Mouse (Mus musculus) forebrain, embryonic 16.5 days (tissue): ENCODE results near the gene Gpr171. TPM values are rescaled to one million over a fixed set of nuclear protein-coding genes. Genes with fewer than 3 reads are reported as not detected.
"Not testable (repeated sequence)": the region's sequence is repeated elsewhere in the genome, so short reads cannot be mapped to it uniquely, and the experiment has no call there.

Experiments used
- ATAC-seq: fragments of 200-750 bp; cut with Nextera tagmentation; 2 replicates; pipeline ENCODE4 v1.8.0; 2017; ENCODE audit warnings: mild to moderate bottlenecking, moderate library complexity
- H3K27ac ChIP-seq: fragments of 300-500 bp; sonication (generic); 2 replicates; pipeline ENCODE4 v1.5.1; 2014; ENCODE audit warnings: low read length, control low read depth
- H3K27me3 ChIP-seq: fragments of 300-500 bp; sonication (generic); replicated peaks from 2 replicates; pipeline ENCODE4 v1.6.1; 2014; ENCODE audit warnings: low read length; ENCODE audit not compliant: control insufficient read depth, insufficient read depth
- H3K36me3 ChIP-seq: fragments of 300-500 bp; sonication (generic); 2 replicates; pipeline ENCODE4 v1.6.1; 2014; ENCODE audit not compliant: control insufficient read depth, insufficient read depth
- H3K4me1 ChIP-seq: fragments of 300-500 bp; sonication (generic); replicated peaks from 2 replicates; pipeline ENCODE4 v1.6.1; 2014; ENCODE audit warnings: low read length; ENCODE audit not compliant: control insufficient read depth, insufficient read depth
- H3K4me2 ChIP-seq: fragments of 300-500 bp; sonication (generic); 2 replicates; pipeline ENCODE4 v1.6.1; 2014; ENCODE audit warnings: mild to moderate bottlenecking, low read length, control low read depth
- H3K4me3 ChIP-seq: fragments of 300-500 bp; sonication (generic); replicated peaks from 2 replicates; pipeline ENCODE4 v1.5.1; 2014; ENCODE audit warnings: mild to moderate bottlenecking, low read length, control low read depth
- H3K9ac ChIP-seq: fragments of 300-500 bp; sonication (generic); replicated peaks from 2 replicates; pipeline ENCODE4 v1.6.1; 2014; ENCODE audit warnings: low read depth, low read length, control low read depth
- H3K9me3 ChIP-seq: fragments of 300-500 bp; sonication (generic); 2 replicates; pipeline ENCODE4 v1.6.1; 2016; ENCODE audit warnings: low read length; ENCODE audit not compliant: control insufficient read depth
- WGBS: fragments of 180-500 bp; shearing (Covaris S2); extraction: QIAGEN DNeasy Blood & Tissue Kit; methylation state at CpG from one replicate; pipeline ENCODE4 v1.1.7; 2014; 5-methylcytosine and 5-hydroxymethylcytosine counted together
- polyA plus RNA-seq: library from polyadenylated mRNA; unstranded; fragments of >200 nt; fragmentation: Nextera tagmentation; extraction: Ambion mirVana; gene quantifications from 2 replicates; pipeline ENCODE4 v1.2.1, GENCODE M21; 2015

Gpr171 gene
- polyA plus RNA-seq, 1 experiment from 2014 or later, result 1.8 TPM

DNA sequence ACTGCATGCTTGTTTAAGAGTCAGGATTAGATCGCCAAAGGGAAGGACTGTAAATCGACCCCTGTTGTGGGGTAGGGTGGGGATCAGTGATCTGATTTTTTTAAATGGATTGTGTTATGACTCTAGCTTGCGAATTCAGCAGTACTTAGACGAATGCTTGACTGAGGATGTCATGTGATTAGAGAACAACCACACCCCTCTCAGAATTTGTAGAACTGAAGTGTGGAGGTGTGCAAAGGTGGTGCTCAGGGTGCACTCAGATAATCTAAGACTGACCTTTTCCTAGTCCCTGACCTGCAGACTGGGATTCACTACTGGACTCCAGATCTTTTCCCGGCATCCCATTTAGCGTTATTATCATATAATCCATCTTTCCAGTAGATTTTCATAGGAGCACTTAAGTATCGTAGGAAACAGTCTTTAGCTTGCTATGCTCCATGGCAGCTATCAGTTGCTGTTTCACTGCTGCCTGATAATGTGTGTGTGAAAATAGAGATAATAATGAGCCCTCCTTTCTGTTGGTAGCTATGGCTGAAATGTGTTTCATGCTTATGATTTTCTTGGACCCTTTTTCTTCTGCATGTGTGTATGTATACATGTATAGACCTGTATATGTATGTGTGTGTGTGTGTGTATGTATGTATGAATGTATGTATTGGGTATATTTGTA, 20.3 kb upstream of the Gpr171 start:
- Histone ChIP-seq H3K27ac (no peak overlapping the region), H3K9ac (no peak overlapping the region), H3K4me1 (no peaks in the 10 kb centered on the region), H3K4me2 (no peak overlapping the region), H3K9me3 (no peaks in the 10 kb centered on the region), H3K27me3 (no peaks in the 10 kb centered on the region), H3K4me3 (no peak overlapping the region), H3K36me3 (no peaks in the 10 kb centered on the region)
- WGBS, result 62% methylated on average over 7 of the region's 7 CpGs
- no peak for ATAC-seq

DNA sequence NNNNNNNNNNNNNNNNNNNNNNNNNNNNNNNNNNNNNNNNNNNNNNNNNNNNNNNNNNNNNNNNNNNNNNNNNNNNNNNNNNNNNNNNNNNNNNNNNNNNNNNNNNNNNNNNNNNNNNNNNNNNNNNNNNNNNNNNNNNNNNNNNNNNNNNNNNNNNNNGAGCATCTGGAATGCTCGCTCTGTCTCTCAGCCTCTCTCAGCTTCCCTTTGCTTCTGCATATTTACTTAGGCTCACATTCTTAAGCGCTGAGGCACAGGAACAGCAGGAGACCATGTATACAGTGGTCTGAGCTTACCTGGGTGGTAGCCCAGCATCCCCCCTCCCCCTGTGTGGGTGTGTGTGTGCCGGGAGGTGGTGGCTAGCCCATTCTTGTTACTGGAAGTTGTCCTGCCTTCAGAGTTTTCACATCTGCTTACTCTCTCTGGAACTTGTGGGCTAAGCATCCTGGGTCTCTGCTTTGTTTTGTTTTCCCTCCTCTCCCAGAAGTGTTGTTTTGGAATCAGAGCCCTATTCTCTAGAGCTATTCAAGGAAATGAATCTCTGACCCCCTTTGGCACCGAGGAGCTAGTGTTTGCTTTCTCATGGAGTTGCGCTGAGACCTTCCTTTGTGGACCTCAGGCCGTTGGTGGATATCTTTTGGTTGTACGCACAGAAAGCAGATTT, 19.6 kb upstream of the Gpr171 start:
- H3K36me3 ChIP-seq, result no peaks in the 10 kb centered on the region
- H3K27me3 ChIP-seq, result no peaks in the 10 kb centered on the region
- no peaks in the 10 kb centered on the region for H3K4me1 ChIP-seq
- no peak overlapping the region for H3K27ac ChIP-seq
- H3K9ac ChIP-seq, result no peak overlapping the region
- H3K4me2 ChIP-seq, result no peak overlapping the region
- H3K9me3 ChIP-seq, result no peaks in the 10 kb centered on the region
- peak; percentile 39 for ATAC-seq
- 39% methylated on average over 7 of the region's 7 CpGs for WGBS
- H3K4me3 ChIP-seq, result no peak overlapping the region

DNA sequence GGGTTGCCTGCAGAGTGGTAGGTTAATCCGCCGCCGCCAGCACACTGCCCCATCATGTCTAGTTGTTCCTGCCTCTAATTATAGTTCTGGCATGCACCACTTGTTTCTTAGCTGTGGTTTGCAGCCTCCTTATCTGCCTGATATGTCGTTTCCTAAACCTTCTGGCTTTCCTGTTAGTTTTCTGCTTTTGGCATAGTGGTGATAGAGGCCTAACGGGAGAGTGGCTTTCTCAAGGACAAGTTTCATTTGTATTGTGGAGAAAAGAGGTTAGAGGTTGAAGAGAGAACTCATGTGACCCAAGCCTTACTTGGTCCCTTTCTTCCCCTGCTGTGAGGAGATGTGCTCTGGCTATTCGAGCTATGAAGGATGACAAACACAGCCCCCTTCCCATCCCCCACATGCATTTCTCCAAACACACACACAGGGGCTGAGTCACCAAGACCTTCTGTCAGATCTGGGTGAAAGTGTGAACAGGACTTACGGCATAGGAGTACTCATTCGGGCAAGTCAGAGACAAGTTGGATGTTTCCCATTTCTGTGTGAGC, 12.4 kb upstream of the Gpr171 start:
- no peak for ATAC-seq
- WGBS, result 92% methylated on average over 8 of the region's 8 CpGs

DNA sequence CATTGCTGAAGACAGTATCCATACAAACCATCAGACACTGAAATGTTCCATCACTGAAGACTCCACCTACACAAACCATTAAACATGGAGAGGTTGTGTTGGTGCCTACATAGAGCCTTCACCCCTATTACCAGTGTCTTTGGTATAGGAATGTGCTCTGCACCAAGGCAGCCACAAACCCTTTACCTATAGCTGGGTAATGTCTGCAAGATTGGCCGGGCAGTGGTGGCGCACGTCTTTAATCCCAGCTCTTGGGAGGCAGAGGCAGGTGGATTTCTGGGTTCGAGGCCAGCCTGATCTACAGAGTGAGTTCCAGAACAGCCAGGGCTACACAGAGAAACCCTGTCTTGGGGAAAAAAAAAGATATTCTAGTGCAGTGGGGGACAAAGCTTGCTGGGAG, 11.7 kb upstream of the Gpr171 start:
- 100% methylated on average over 4 of the region's 4 CpGs for WGBS

More for the DNA sequence above, 12.4 kb upstream of the Gpr171 start:
- Histone ChIP-seq H3K27ac (no peak overlapping the region), H3K4me3 (no peak overlapping the region), H3K4me1 (no peaks in the 10 kb centered on the region), H3K36me3 (no peaks in the 10 kb centered on the region; the same call in none of the 2 replicates), H3K9ac (no peak overlapping the region), H3K9me3 (no peaks in the 10 kb centered on the region), H3K4me2 (no peak overlapping the region), H3K27me3 (no peaks in the 10 kb centered on the region)

DNA sequence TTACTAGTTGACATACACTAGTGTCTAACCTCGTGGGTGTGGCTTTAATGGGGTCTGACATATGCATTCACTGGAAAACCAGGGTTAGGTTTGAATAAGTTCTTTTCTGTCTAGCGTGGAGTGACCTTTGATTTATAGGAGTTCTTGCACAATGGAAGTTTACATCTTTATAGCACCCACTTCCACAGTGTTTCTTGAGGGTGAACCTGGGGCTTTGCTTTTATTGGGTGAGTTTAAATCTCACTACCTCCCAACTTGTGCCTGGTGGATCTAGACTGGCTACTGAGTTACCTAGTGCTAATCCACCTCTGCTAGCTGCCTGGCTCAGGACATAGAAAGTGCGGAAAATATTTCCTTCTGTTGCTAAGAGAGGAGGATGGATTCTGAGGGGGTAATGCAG, 10.3 kb upstream of the Gpr171 start:
- Histone ChIP-seq H3K4me3 (no peak overlapping the region), H3K4me2 (no peak overlapping the region), H3K36me3 (no peaks in the 10 kb centered on the region; the same call in none of the 2 replicates), H3K4me1 (no peaks in the 10 kb centered on the region), H3K27me3 (no peaks in the 10 kb centered on the region), H3K27ac (no peak overlapping the region), H3K9me3 (no peaks in the 10 kb centered on the region), H3K9ac (no peak overlapping the region)
- 81% methylated on average over 3 of the region's 3 CpGs for WGBS
- no peak for ATAC-seq

More for the DNA sequence above, 11.7 kb upstream of the Gpr171 start:
- H3K4me1 ChIP-seq, H3K27me3 ChIP-seq, H3K27ac ChIP-seq, H3K4me2 ChIP-seq, H3K36me3 ChIP-seq, H3K4me3 ChIP-seq, ATAC-seq, H3K9me3 ChIP-seq, H3K9ac ChIP-seq: not testable (repeated sequence)

DNA sequence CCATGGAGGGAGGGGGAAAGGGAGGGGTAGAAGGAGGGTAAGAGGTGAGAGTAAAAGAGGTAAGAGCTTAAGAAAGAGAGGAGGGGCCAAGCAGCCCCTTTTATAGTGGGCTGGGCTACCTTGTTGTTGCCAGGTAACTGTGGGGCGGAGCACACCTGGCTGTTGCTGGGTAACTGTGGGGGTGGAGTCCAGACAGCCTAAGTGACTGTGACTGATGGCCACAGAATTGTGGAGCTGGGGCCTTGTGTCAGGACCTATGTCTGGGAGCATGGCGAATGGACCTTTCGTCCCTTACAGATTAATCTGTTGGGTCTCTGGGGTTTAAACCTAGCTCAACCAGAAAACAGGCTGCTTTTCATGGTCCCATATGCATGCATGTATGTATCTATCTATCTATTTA, 8.2 kb upstream of the Gpr171 start:
- not testable (repeated sequence) for H3K9me3 ChIP-seq, H3K4me1 ChIP-seq, H3K27ac ChIP-seq, H3K4me2 ChIP-seq, H3K27me3 ChIP-seq, ATAC-seq, H3K4me3 ChIP-seq, H3K9ac ChIP-seq, H3K36me3 ChIP-seq
- WGBS, result 94% methylated on average over 3 of the region's 3 CpGs

DNA sequence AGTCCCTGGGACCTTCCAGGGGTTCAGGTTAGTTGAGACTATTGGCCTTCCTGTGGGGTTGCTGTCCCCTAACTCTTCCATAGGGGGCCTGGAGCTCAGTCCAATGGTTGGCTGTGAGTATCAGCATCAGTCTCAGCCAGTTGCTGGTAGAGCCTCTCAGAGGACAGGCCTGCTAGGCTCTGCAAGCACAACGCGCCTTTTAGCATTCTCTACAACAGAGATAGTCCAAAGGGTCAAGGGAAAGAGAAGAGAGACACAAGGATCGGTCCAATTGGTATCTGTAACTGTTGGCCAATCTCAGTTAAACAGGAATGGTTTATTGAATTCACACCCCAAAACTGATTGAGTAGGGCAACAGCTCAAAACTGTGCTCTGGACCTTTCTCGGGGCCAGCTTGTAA, 5.8 kb upstream of the Gpr171 start:
- no peaks in the 10 kb centered on the region for H3K27me3 ChIP-seq
- H3K27ac ChIP-seq, result no peak overlapping the region
- H3K4me3 ChIP-seq, result no peak overlapping the region
- no peak overlapping the region for H3K4me2 ChIP-seq
- 97% methylated on average over 4 of the region's 4 CpGs for WGBS
- H3K9ac ChIP-seq, result no peak overlapping the region
- H3K36me3 ChIP-seq, result no peaks in the 10 kb centered on the region
- H3K9me3 ChIP-seq, result no peaks in the 10 kb centered on the region
- no peak for ATAC-seq
- H3K4me1 ChIP-seq, result no peaks in the 10 kb centered on the region

DNA sequence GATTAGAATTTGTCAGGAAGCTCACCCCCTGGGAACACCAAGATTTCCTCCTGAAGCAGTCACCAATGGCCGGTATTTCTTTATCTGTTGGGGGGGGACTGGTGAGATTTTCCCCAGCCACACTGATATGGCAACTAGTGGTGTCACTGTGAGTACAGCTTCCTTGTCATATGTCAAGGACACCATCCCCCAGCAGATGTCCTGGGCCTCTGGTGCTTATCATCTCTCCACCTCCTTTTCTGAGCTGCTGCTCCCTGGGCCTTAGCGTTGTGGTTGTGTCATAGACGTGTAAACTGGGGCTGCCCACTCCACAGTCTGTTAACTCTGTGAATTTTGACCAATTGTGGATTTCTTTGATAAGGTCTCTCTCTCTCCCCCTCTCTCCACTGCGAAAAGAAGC, 2.8 kb upstream of the Gpr171 start:
- Histone ChIP-seq H3K9ac (no peak overlapping the region), H3K4me2 (no peak overlapping the region), H3K4me3 (no peak overlapping the region), H3K36me3 (no peaks in the 10 kb centered on the region), H3K4me1 (no peaks in the 10 kb centered on the region), H3K9me3 (no peaks in the 10 kb centered on the region), H3K27me3 (no peaks in the 10 kb centered on the region), H3K27ac (no peak overlapping the region)
- 92% methylated on average over 4 of the region's 4 CpGs for WGBS
- no peak for ATAC-seq

DNA sequence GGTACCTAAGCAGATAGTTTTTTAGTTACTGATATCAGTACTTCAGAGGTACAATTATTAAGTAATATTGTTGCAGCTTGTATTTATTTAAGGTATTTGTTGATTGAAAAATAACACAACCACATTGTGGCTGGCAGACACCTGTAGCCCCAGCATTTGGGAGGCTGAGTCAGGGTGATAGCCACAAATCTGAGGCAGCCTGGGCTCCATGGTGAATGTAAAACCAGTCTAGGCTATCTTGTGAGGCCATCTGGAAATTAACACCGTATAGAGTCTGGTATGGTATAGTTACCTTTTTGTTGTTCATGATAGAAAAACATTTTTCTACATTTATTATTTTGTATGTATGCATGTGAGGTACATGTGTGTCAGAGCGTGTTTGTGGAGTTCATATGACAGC, 525 bp upstream of the Gpr171 start:
- no peak for ATAC-seq
- Histone ChIP-seq H3K27ac (no peak overlapping the region), H3K9ac (no peak overlapping the region), H3K4me1 (no peaks in the 10 kb centered on the region), H3K36me3 (no peaks in the 10 kb centered on the region), H3K9me3 (no peaks in the 10 kb centered on the region), H3K4me3 (no peak overlapping the region), H3K27me3 (no peaks in the 10 kb centered on the region), H3K4me2 (no peak overlapping the region)
- 96% methylated on average over 2 of the region's 2 CpGs for WGBS
